Mouse (Mus musculus): Measurements from ENCODE around the gene Spred2.

DNA sequence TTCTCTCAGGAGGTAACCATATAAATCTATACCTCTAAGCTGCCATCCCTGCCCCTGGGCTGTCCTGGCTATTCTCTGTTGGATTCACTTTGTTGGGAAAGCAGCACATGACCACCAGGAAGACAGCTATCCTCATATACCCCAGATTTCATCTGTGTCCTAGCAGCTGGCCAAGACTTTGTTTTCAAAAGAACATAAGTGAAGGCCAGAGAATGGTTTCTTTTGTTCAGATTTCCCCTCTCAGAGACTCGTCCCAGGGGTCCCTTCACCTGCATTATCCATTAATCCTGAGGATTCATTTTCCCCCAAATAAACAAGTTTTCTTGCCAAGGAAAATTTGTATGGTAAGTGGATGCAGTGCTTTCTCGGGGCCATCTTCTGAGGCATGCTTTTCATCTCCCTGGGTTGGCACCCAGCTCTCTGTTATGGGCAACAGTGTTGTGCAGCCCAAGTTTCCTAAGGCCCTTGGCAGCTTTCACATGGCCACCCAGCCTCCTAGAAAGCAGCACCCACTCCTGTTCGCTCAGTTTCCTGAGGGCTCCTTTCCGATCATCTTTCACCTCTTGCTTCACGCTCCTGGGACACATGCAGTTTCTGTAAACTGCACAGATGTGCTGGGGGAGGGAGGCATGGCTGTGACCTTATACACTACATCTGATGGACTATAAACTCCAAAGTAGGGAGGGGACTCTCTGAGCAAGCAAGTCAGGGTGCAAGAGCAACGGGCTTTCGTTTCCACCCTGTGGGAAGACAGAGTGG is 49.0 kb downstream of the Spred2 start:
- TF ChIP-seq CTCF (IDR thresholded peaks at IDR 0.05; ENCODE audit: insufficient read depth, low read depth, low read length): no peak
- no peak for TF ChIP-seq POLR2A (IDR thresholded peaks at IDR 0.05; ENCODE audit: insufficient read depth, low read depth, low read length)
